Mouse (Mus musculus): ENCODE measurements around the gene Cryba4. TPM values are rescaled to one million over a fixed set of nuclear protein-coding genes. Genes with fewer than 3 reads are reported as not detected.

Gene Cryba4
- total and polyA plus RNA-seq, 3 experiments, result not detected

- DNase-seq (ENCODE audit: extremely low read depth), result no peak
- Histone ChIP-seq H3K4me3 (replicated peaks in 1 of 3; ENCODE audit: low read depth in 2 of 3, low read length in 2 of 3, poor library complexity in 1 of 3) (no peak overlapping the region), H3K9ac (ENCODE audit: insufficient read depth, low read depth) (no peak overlapping the region), H3K4me1 (ENCODE audit: control insufficient read depth in 1 of 2, insufficient read depth in 2 of 2) (no peaks in the 10 kb centered on the region), H3K4me2 (ENCODE audit: insufficient read depth, low read depth, poor library complexity, severe bottlenecking) (no peak overlapping the region), H3K79me2 (replicated peaks; ENCODE audit: control insufficient read depth, extremely low read depth, insufficient read depth, poor library complexity, severe bottlenecking) (no peaks in the 10 kb centered on the region), H3K27me3 (replicated peaks) (peaks cover 77% of the 10 kb centered on the region), H3K36me3 (replicated peaks in 1 of 2; ENCODE audit: control insufficient read depth in 1 of 2, insufficient read depth in 1 of 2, low read length in 1 of 2) (no peaks in the 10 kb centered on the region), H3K27ac (ENCODE audit: insufficient read depth, low read depth) (no peak overlapping the region), H3K9me3 (replicated peaks; ENCODE audit: low read length) (no peaks in the 10 kb centered on the region)
- TF ChIP-seq ZMIZ1 (IDR thresholded peaks at IDR 0.05; ENCODE audit: low read depth, low read length), result no peak
- TF ChIP-seq ZC3H11A (IDR thresholded peaks at IDR 0.05; ENCODE audit: low read depth, low read length), result no peak
- TF ChIP-seq JUND (conservative IDR thresholded peaks at IDR 0.05; ENCODE audit: low read depth, low read length), result no peak
- no peak for TF ChIP-seq MEF2A (IDR thresholded peaks at IDR 0.05; ENCODE audit: borderline replicate concordance, low read depth, low read length)
- no peak for TF ChIP-seq MXI1 (IDR thresholded peaks at IDR 0.05; ENCODE audit: low read depth, low read length)
- no peak for TF ChIP-seq PAX5 (IDR thresholded peaks at IDR 0.05; ENCODE audit: low read length)
- TF ChIP-seq MAX (IDR thresholded peaks at IDR 0.05; ENCODE audit: low read length), result no peak
- no peak for TF ChIP-seq MAZ (IDR thresholded peaks at IDR 0.05; ENCODE audit: low read depth, low read length)
- TF ChIP-seq TCF12 (IDR thresholded peaks at IDR 0.05; ENCODE audit: low read depth, low read length), result no peak
- no peak for TF ChIP-seq ZNF384 (IDR thresholded peaks at IDR 0.05; ENCODE audit: low read depth, low read length)
- no peak for TF ChIP-seq NELFE (IDR thresholded peaks at IDR 0.05; ENCODE audit: low read depth, low read length)
- no peak for TF ChIP-seq MYC (IDR thresholded peaks at IDR 0.05; ENCODE audit: low read depth, low read length)
- TF ChIP-seq E2F4 (IDR thresholded peaks at IDR 0.05; ENCODE audit: insufficient replicate concordance, low read depth, low read length), result no peak
- no peak for TF ChIP-seq ELF1 (IDR thresholded peaks at IDR 0.05; ENCODE audit: low read depth, low read length)
- no peak for TF ChIP-seq CHD2 (IDR thresholded peaks at IDR 0.05; ENCODE audit: low read length)
- TF ChIP-seq EP300 (IDR thresholded peaks at IDR 0.05; ENCODE audit: low read length), result no peak
- in situ Hi-C loops (cut with MboI; ENCODE audit: low pct_ligation_motif_present, low pct_unique_long_range_greater_than_20kb, low sequenced_read_pairs), result loop anchor here (10.0 kb wide), 1 partner anchor 205 kb away; no protein-coding TSS in a partner anchor
- dilution Hi-C loops (cut with MboI; ENCODE audit: extremely low pct_ligation_motif_present, extremely low pct_unique_long_range_greater_than_20kb, low sequenced_read_pairs), result no loop called here
These were observed 32.9 kb downstream of the Cryba4 start for GRCm38 (mm10) chr5:112219398-112219797.

- DNase-seq (ENCODE audit: extremely low read depth), result no peak
- Histone ChIP-seq H3K79me2 (replicated peaks; ENCODE audit: control insufficient read depth, extremely low read depth, insufficient read depth, poor library complexity, severe bottlenecking) (no peaks in the 10 kb centered on the region), H3K9ac (ENCODE audit: insufficient read depth, low read depth) (no peak overlapping the region), H3K4me3 (replicated peaks in 1 of 3; ENCODE audit: low read depth in 2 of 3, low read length in 2 of 3, poor library complexity in 1 of 3) (no peak overlapping the region), H3K27me3 (replicated peaks) (peaks cover 70% of the 10 kb centered on the region), H3K4me2 (ENCODE audit: insufficient read depth, low read depth, poor library complexity, severe bottlenecking) (no peak overlapping the region), H3K27ac (ENCODE audit: insufficient read depth, low read depth) (no peak overlapping the region), H3K9me3 (replicated peaks; ENCODE audit: low read length) (no peaks in the 10 kb centered on the region), H3K4me1 (ENCODE audit: control insufficient read depth in 1 of 2, insufficient read depth in 2 of 2) (no peaks in the 10 kb centered on the region), H3K36me3 (replicated peaks in 1 of 2; ENCODE audit: control insufficient read depth in 1 of 2, insufficient read depth in 1 of 2, low read length in 1 of 2) (no peaks in the 10 kb centered on the region)
- in situ Hi-C loops (cut with MboI; ENCODE audit: low pct_ligation_motif_present, low pct_unique_long_range_greater_than_20kb, low sequenced_read_pairs), result loop anchor here (10.0 kb wide), 1 partner anchor 206 kb away; no protein-coding TSS in a partner anchor
- dilution Hi-C loops (cut with MboI; ENCODE audit: extremely low pct_ligation_motif_present, extremely low pct_unique_long_range_greater_than_20kb, low sequenced_read_pairs), result no loop called here
- TF ChIP-seq ZC3H11A (IDR thresholded peaks at IDR 0.05; ENCODE audit: low read depth, low read length), result no peak
- no peak for TF ChIP-seq MAX (IDR thresholded peaks at IDR 0.05; ENCODE audit: low read length)
- TF ChIP-seq USF2 (conservative IDR thresholded peaks at IDR 0.05; ENCODE audit: low read depth, low read length), result no peak
These were observed 33.6 kb downstream of the Cryba4 start for GRCm38 (mm10) chr5:112218679-112219078.
